Mouse (Mus musculus): ENCODE measurements around the gene Mc3r.

The Mc3r gene

DNA sequence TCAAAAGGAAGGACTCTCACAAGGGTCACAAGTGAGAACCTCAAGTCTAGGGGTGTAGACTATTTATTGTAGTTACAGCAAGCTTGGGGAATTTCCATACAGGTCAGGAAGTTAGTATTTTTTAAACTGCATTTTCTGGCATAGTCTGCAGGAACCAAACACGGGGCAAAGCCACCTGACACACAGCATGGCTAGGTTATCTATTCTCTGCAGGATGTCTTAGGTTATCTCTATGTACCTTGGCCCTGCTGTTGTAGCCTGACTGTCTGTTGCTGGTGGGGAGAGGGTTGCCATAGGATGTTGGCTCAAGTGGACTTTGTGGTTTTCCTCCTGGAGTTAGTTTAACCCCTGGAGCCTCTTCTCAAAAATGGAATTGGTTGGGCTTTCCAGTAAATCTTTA, 49.8 kb downstream of the Mc3r start:
- no peak for DNase-seq (ENCODE audit: low read depth, low spot score)

DNA sequence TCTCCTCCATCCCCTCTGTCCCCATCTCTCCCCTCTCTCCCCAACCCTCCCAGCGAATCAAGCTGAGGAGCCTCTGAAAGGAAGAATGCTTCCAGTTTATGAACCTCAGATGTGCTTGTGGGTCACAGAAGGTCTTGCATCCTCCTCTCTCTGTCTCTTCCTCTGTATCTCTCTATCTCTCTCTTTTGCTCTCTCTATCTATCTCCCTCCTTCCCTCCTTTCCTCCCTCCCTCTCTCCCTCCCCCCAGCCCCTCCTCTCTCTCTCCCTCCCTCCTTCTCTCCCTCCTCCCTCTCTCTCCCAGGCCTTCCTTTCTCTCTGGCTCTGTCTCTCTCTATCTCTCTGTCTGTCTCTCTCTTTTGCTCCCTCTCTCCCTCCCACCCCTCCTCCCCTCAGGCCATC, 50.2 kb downstream of the Mc3r start:
- no peak for DNase-seq (ENCODE audit: low read depth, low spot score)

DNA sequence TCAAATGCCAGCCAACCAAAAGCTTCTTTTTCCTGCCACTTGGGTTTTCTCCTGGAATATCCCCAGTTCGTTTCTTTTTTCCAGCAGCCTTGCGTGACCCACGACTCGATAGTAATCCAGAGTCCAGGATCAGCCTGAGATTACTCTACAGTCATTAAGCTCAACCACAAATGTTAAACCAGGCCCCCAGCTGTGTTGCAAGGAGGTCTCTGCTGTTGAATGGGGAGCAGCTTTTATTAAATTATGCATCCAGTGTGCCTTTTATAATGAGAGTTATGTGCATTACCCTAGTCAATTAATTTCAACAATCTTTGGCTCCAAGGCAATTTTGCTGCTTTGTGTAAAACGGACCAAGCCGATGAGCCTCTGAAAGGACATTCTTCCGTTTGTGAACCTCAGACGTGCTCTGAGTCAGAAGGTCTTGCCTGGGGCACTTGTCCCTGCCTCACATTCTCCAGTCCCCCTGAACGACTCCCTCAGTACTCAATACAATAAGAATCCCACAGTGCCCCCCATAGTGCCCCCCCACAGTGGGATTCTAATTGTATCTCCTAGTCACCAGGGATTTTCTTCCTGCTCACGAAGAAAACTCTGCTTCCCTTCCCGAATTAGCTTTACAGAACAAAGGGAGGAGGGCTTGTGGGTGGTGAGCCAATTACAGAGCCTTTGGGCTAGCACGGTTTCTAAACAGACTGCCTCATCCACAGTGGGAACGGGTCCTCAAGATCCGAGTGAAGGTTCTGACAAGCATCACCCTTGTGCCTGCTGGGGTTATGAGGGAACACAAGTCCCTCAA, 51.0 kb downstream of the Mc3r start:
- DNase-seq (ENCODE audit: low read depth, low spot score), result no peak
